Mouse (Mus musculus) heart, embryonic 16.5 days (tissue): Measurements from ENCODE around the gene Cldn19. TPM values are rescaled to one million over a fixed set of nuclear protein-coding genes. Genes with fewer than 3 reads are reported as not detected.

ENCODE experiments used
- ATAC-seq: fragments of 200-750 bp; cut with Nextera tagmentation; replicated peaks from 2 replicates; pipeline ENCODE4 v1.8.0; 2017; ENCODE audit warnings: moderate number of reproducible peaks; ENCODE audit not compliant: insufficient read depth, low FRiP score; ENCODE audit errors: extremely low read depth
- H3K27ac ChIP-seq: fragments of 300-500 bp; sonication (generic); 2 replicates; pipeline ENCODE4 v1.5.1; 2014; ENCODE audit warnings: mild to moderate bottlenecking, low read length, control low read depth, moderate library complexity
- H3K27me3 ChIP-seq: fragments of 300-500 bp; sonication (generic); 2 replicates; pipeline ENCODE4 v1.6.1; 2014; ENCODE audit warnings: low read length, mixed read lengths; ENCODE audit not compliant: control insufficient read depth, insufficient read depth
- H3K36me3 ChIP-seq: fragments of 300-500 bp; sonication (generic); 2 replicates; pipeline ENCODE4 v1.6.1; 2014; ENCODE audit not compliant: control insufficient read depth, insufficient read depth
- H3K4me1 ChIP-seq: fragments of 300-500 bp; sonication (generic); 2 replicates; pipeline ENCODE4 v1.6.1; 2014; ENCODE audit warnings: low read length, mixed read lengths; ENCODE audit not compliant: control insufficient read depth, insufficient read depth
- H3K4me2 ChIP-seq: fragments of 300-500 bp; sonication (generic); 2 replicates; pipeline ENCODE4 v1.6.1; 2014; ENCODE audit warnings: low read depth, mild to moderate bottlenecking, control low read depth, low read length
- H3K4me3 ChIP-seq: fragments of 300-500 bp; sonication (generic); 2 replicates; pipeline ENCODE4 v1.5.1; 2014; ENCODE audit warnings: mild to moderate bottlenecking, control low read depth, low read length
- H3K9ac ChIP-seq: fragments of 300-500 bp; sonication (generic); 2 replicates; pipeline ENCODE4 v1.6.1; 2014; ENCODE audit warnings: low read length, control low read depth
- H3K9me3 ChIP-seq: fragments of 300-500 bp; sonication (generic); replicated peaks from 2 replicates; pipeline ENCODE4 v1.6.1; 2016; ENCODE audit warnings: low read length; ENCODE audit not compliant: control insufficient read depth
- WGBS: fragments of 180-500 bp; shearing (Covaris S2); extraction: QIAGEN DNeasy Blood & Tissue Kit; methylation state at CpG from one replicate; pipeline ENCODE4 v1.1.7; 2014; 5-methylcytosine and 5-hydroxymethylcytosine counted together
- polyA plus RNA-seq: library from polyadenylated mRNA; unstranded; fragments of >200 nt; fragmentation: Nextera tagmentation; extraction: Ambion mirVana; gene quantifications from 2 replicates; pipeline ENCODE4 v1.2.1, GENCODE M21; 2015

Cldn19 gene
- polyA plus RNA-seq, 1 experiment from 2014 or later, result not detected

DNA sequence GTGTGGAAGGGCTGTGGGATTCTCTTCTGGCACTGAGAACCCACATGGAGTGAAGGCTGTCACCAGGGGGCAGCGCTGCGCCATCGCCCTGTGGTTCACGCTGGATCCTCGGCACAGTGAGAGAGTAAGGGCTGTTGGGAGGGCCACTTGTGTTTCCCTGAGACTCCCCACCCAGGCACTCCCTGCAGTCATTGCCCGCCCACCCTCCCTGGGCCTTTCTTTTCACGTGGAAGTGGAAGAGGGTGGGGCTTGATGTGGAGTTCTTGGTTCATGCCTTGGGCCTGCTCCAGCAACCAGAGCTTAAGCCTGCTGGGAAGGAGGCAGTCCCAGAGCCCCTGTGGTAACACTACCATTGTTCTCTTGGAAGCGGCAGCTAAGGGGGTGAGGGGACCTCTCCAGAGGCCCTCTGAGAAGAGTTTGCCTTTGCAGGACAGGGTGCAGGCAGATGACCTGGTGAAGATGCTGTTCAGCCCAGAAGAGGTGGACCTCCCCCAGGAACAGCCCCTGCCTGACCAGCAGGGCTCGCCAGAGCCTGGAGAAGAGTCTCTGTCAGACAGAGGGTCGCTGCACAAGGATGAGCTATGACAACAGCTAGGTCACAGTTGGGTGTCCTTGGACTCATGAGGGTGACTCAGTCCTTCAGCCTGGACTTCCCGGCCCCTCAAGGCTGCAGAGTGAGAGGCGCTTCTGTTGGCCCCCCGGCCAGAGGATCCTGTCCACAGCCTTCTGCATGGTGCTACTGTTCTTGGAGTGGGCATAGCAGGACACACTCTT is 7.6 kb upstream of the Cldn19 start:
- 39% methylated on average over 13 of the region's 13 CpGs for WGBS
- Histone ChIP-seq H3K4me3 (no peak overlapping the region), H3K27me3 (no peaks in the 10 kb centered on the region), H3K9me3 (no peaks in the 10 kb centered on the region), H3K4me1 (peaks cover 21% of the 10 kb centered on the region), H3K4me2 (no peak overlapping the region), H3K9ac (no peak overlapping the region), H3K27ac (peak overlapping the region; percentile 41; the same call in 1 of the 2 replicates), H3K36me3 (peaks cover 10% of the 10 kb centered on the region; the same call in 1 of the 2 replicates)
- ATAC-seq, result peak; percentile 53

GRCm38 (mm10) chr4:119248407-119248965 is 6.7 kb upstream of the Cldn19 start:
- H3K36me3 ChIP-seq, result peaks cover 8% of the 10 kb centered on the region; the same call in 1 of the 2 replicates
- H3K27ac ChIP-seq, result peak overlapping the region; percentile 41; the same call in 1 of the 2 replicates
- 61% methylated on average over 11 of the region's 11 CpGs for WGBS
- no peaks in the 10 kb centered on the region for H3K27me3 ChIP-seq
- no peaks in the 10 kb centered on the region for H3K9me3 ChIP-seq
- H3K4me1 ChIP-seq, result peaks cover 21% of the 10 kb centered on the region
- no peak for ATAC-seq
- no peak overlapping the region for H3K4me2 ChIP-seq
- no peak overlapping the region for H3K4me3 ChIP-seq
- no peak overlapping the region for H3K9ac ChIP-seq

DNA sequence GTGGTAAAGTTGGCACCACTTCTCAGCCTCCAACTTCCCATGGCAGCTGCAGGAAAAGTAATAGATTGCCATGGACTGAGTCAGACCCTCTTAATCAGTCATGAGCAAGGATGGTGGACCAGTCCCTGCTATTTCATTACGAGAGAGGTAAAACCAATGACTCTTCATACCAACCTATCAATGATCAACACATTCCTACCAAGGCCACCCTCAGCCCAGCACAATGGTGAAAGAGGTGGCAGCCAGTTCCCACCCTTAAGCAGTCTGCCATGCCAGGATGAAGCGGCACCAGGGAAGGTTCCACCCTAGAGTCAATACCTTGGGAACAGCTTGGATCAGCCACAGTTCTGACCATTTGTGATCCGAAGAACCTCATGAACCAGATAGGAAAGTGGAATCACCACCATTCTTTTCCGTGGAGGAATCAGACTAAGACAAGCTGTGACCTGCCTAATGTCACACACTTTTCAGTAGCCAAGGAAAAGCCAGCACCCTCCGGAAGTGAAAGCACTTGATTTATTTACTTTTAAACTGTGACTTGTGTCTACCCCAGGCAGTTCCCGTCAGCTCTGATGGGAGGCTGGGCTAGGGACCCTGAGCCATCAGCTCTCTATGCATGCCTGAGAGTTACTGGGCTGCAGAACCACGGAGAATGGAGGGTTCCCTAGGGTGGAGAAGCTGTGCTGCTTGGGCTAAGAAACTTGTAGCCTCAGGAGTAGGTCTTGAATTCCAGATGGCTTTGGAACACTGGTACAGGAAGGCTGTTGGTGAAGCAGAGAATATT is 3.0 kb upstream of the Cldn19 start:
- WGBS, result 54% methylated on average over 7 of the region's 7 CpGs
- no peak for ATAC-seq
- Histone ChIP-seq H3K9me3 (no peaks in the 10 kb centered on the region), H3K27ac (no peak overlapping the region), H3K36me3 (peaks cover 4% of the 10 kb centered on the region; the same call in 1 of the 2 replicates), H3K27me3 (no peaks in the 10 kb centered on the region), H3K4me3 (no peak overlapping the region), H3K4me2 (no peak overlapping the region), H3K9ac (no peak overlapping the region), H3K4me1 (peaks cover 11% of the 10 kb centered on the region)

- 0 out of 2 replicates have a peak overlapping the region, but pooled peaks have one; percentile 0 for H3K9ac ChIP-seq
- ATAC-seq, result no peak
- 32% methylated on average over 9 of the region's 9 CpGs for WGBS
Observed at GRCm38 (mm10) chr4:119254012-119254618, 1.1 kb upstream of the Cldn19 start.

DNA sequence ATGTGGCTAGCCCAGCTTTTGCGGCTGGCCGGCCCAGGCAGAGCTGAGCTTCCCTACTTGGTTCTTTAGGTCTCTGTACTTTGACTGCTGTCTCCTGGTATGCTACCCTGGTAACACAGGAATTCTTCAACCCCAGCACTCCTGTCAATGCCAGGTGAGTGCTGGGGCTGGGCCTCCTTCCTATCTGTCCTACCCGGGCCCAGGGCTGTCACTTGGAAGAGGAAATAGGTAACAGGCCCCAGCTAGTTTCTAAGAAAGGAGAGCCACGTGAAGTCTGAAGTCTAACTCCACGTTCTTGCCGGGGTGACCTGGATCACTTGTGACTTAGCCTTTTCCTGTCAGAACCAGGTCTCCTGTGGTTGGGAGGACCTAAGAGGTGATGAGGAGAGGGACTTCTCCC is 1.9 kb downstream of the Cldn19 start:
- no peak overlapping the region for H3K27ac ChIP-seq
- H3K4me3 ChIP-seq, result no peak overlapping the region
- H3K27me3 ChIP-seq, result no peaks in the 10 kb centered on the region
- peaks cover 4% of the 10 kb centered on the region for H3K4me1 ChIP-seq
- ATAC-seq, result no peak
- no peaks in the 10 kb centered on the region for H3K9me3 ChIP-seq
- H3K4me2 ChIP-seq, result no peak overlapping the region
- H3K36me3 ChIP-seq, result no peaks in the 10 kb centered on the region
- 70% methylated on average over 6 of the region's 6 CpGs for WGBS
- H3K9ac ChIP-seq, result no peak overlapping the region

More at GRCm38 (mm10) chr4:119254012-119254618, 1.1 kb upstream of the Cldn19 start:
- no peak overlapping the region for H3K27ac ChIP-seq
- no peaks in the 10 kb centered on the region for H3K9me3 ChIP-seq
- no peaks in the 10 kb centered on the region for H3K36me3 ChIP-seq
- H3K27me3 ChIP-seq, result no peaks in the 10 kb centered on the region
- H3K4me3 ChIP-seq, result no peak overlapping the region
- no peak overlapping the region for H3K4me2 ChIP-seq
- peaks cover 4% of the 10 kb centered on the region for H3K4me1 ChIP-seq

DNA sequence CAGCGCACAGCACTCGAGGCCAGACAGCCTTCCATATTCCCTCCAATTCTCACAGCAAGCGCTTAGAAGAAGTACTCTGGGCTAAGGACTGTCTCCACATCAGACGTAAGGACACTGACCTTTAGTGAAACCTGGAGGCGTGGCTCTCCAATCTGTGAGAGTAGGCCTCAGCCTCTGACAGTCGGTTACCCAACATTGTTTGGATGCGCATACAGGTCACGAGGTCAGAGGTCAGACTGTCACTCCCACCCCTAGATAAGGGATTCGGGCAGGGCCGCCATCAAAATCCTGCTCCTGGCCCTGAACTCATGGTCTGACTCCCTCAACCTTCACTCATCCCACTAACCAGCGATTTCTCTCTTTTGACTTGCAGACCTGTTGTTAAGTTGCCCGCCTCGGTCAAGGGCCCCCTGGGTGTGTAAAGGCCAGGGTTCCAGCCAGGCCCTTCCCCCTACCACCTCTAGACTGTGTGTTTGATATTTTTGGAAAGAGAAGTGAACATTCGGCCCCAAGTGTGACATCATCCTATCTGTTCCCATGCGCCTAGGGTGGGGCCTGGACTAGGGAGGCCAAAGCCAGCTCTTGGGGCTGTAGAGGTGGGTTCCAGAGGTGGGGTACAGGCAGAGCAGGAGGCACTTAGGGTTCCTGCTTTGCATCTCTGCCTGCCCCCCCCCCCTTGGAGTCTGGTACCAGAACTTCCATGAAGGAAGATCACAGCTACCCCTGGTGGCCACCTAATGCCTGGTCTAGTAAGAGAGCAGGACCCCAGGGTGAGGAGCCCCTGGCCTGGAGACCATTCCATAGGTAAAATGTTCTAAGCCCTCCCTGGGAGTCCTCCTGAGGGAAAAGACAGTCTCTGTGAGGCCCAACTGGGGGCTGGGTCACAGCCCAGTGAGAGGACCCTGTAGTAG is 4.4 kb downstream of the Cldn19 start:
- Histone ChIP-seq H3K27ac (no peak overlapping the region), H3K4me1 (no peaks in the 10 kb centered on the region), H3K9me3 (no peaks in the 10 kb centered on the region), H3K36me3 (no peaks in the 10 kb centered on the region), H3K27me3 (no peaks in the 10 kb centered on the region), H3K4me2 (no peak overlapping the region), H3K4me3 (no peak overlapping the region), H3K9ac (no peak overlapping the region)
- 72% methylated on average over 15 of the region's 15 CpGs for WGBS
- no peak; the same call in 1 of the 2 replicates for ATAC-seq

- H3K9me3 ChIP-seq, result no peaks in the 10 kb centered on the region
- ATAC-seq, result 0 out of 2 replicates have a peak, but pooled peaks have one; percentile 25
- 37% methylated on average over 7 of the region's 7 CpGs for WGBS
Observed at GRCm38 (mm10) chr4:119261087-119261713, 6.0 kb downstream of the Cldn19 start.

GRCm38 (mm10) chr4:119262483-119262882 is 7.3 kb downstream of the Cldn19 start:
- 87% methylated on average over 5 of the region's 5 CpGs for WGBS
- H3K36me3 ChIP-seq, result no peaks in the 10 kb centered on the region
- ATAC-seq, result no peak

More at GRCm38 (mm10) chr4:119261087-119261713, 6.0 kb downstream of the Cldn19 start:
- no peaks in the 10 kb centered on the region for H3K36me3 ChIP-seq
- H3K4me1 ChIP-seq, result no peaks in the 10 kb centered on the region
- H3K27me3 ChIP-seq, result no peaks in the 10 kb centered on the region
- no peak overlapping the region for H3K4me2 ChIP-seq
- no peak overlapping the region for H3K4me3 ChIP-seq
- peak overlapping the region; percentile 49 for H3K27ac ChIP-seq
- no peak overlapping the region for H3K9ac ChIP-seq

More at GRCm38 (mm10) chr4:119262483-119262882, 7.3 kb downstream of the Cldn19 start:
- no peak overlapping the region for H3K4me3 ChIP-seq
- no peaks in the 10 kb centered on the region for H3K9me3 ChIP-seq
- H3K9ac ChIP-seq, result no peak overlapping the region
- H3K4me1 ChIP-seq, result no peaks in the 10 kb centered on the region
- H3K27me3 ChIP-seq, result no peaks in the 10 kb centered on the region
- no peak overlapping the region for H3K27ac ChIP-seq
- H3K4me2 ChIP-seq, result no peak overlapping the region
